Mouse (Mus musculus) small intestine, adult 2 months (tissue): Measurements from ENCODE around the gene Lclat1.

Source experiments
- CTCF ChIP-seq: fragments of 200-500 bp; IDR thresholded peaks from 2 replicates; pipeline ENCODE4 v1.5.1; 2012; ENCODE audit warnings: low read depth, mild to moderate bottlenecking, control low read depth, inconsistent platforms, low read length, moderate library complexity, mixed read lengths; ENCODE audit not compliant: insufficient replicate concordance, insufficient read length; ENCODE audit errors: extremely low read depth
- POLR2A ChIP-seq: fragments of 200-500 bp; IDR thresholded peaks from 2 replicates; pipeline ENCODE4 v1.6.1; 2012; ENCODE audit warnings: low read depth, mild to moderate bottlenecking, control low read depth, inconsistent platforms, low read length, moderate library complexity

DNA sequence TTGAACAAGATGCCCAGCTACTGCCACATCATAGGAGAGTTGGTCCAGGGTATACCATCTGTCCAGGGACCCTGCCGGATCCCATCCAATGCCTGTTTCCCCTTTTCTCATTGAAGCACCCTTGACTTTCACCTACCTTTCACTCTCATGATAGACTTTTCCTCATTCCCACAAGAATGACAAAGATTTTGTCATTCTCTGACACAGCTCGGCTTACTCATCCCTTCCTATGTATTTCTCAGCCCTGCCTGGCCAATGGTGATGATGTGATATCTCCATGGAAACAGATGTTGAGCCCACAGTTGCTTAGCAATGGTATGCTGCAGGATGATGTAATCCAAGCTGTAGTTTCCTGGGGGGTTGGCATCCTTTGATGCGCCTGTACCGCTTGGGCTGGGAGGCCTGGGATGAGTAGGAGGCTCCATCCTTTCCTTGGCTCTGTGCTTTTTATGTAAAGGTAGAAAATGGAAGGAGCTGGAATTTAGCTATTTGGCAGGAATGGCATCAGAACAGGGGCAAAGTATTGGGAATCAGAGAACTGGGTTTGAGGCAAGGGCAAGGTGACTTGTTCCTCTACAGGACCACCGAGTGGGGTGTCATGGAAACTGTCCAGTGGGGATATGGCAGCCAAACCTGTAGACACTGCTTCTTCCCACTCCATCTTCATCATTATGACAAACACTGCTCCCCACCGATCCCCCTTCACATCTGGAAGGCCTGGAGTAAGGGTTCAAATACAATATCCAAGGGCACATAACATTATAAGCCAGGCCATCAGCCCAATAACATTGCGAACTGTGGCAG lies 164.2 kb downstream of the Lclat1 start:
- TF ChIP-seq CTCF (no peak), POLR2A (no peak)
